Mouse (Mus musculus) heart, adult 2 months (tissue): ENCODE measurements around the gene Vti1b. TPM values are rescaled to one million over a fixed set of nuclear protein-coding genes. Genes with fewer than 3 reads are reported as not detected.
"Not testable (repeated sequence)": the region's sequence is repeated elsewhere in the genome, so short reads cannot be mapped to it uniquely, and the experiment has no call there.

Experiments
- DNase-seq, 2 experiments: peaks; one replicate each; pipeline ENCODE4 v3.0.0; 2021
- H3K27ac ChIP-seq: fragments of 200-600 bp; 2 replicates; pipeline ENCODE4 v1.8.1; 2022
- H3K27me3 ChIP-seq: fragments of 200-500 bp; 2 replicates; pipeline ENCODE4 v1.6.1; 2012; ENCODE audit warnings: mild to moderate bottlenecking, low read length, inconsistent platforms, mixed read lengths; ENCODE audit not compliant: control insufficient read depth, insufficient read depth
- H3K36me3 ChIP-seq: fragments of 200-500 bp; 2 replicates; pipeline ENCODE4 v1.6.1; 2012; ENCODE audit warnings: low read length, inconsistent platforms; ENCODE audit not compliant: control insufficient read depth, insufficient read depth
- H3K4me1 ChIP-seq: fragments of 200-500 bp; 2 replicates; pipeline ENCODE4 v1.6.1; 2011; ENCODE audit warnings: low read length; ENCODE audit not compliant: control insufficient read depth, insufficient read depth
- H3K4me3 ChIP-seq: fragments of 200-600 bp; 2 replicates; pipeline ENCODE4 v1.8.1; 2022
- H3K79me2 ChIP-seq: fragments of 200-500 bp; replicated peaks from 2 replicates; pipeline ENCODE4 v1.6.1; 2012; ENCODE audit warnings: mild to moderate bottlenecking, inconsistent platforms, low read length, moderate library complexity, mixed read lengths; ENCODE audit not compliant: control insufficient read depth, insufficient read depth
- H3K9ac ChIP-seq: fragments of 200-500 bp; 2 replicates; pipeline ENCODE4 v1.6.1; 2012; ENCODE audit warnings: low read depth, mild to moderate bottlenecking, control low read depth, inconsistent platforms, low read length, mixed read lengths
- CTCF ChIP-seq: fragments of 200-600 bp; IDR thresholded peaks from 2 replicates; pipeline ENCODE4 v1.8.1; 2022; ENCODE audit warnings: antibody characterized with exemption, mild to moderate bottlenecking, moderate library complexity
- EP300 ChIP-seq: fragments of 200-500 bp; IDR thresholded peaks from 2 replicates; pipeline ENCODE4 v1.6.1; 2011; ENCODE audit warnings: low read depth, low read length, control low read depth; ENCODE audit not compliant: insufficient read depth
- POLR2A ChIP-seq: fragments of 200-500 bp; IDR thresholded peaks from 2 replicates; pipeline ENCODE4 v1.6.1; 2011; ENCODE audit warnings: mild to moderate bottlenecking, low read depth, low read length, control low read depth; ENCODE audit not compliant: insufficient read depth
- WGBS: fragments of 180-500 bp; shearing (Covaris S2); methylation state at CpG from one replicate; pipeline ENCODE4 v1.1.7; 2018; 5-methylcytosine and 5-hydroxymethylcytosine counted together
- intact Hi-C: fragments of 180-260 bp; cut with DNase I; formaldehyde crosslinking; loops from one replicate; pipeline ENCODE4 v1.15.1; 2025
- polyA plus RNA-seq: library from polyadenylated mRNA; depleted of rRNA; stranded (reverse); fragments of >200 nt; gene quantifications from 2 replicates; pipeline ENCODE4 v1.2.3, GENCODE M21; 2012
- total RNA-seq, 2 experiments: library from RNA; stranded (reverse); gene quantifications; 2 replicates each; pipeline ENCODE4 v1.2.3; 2021

The Vti1b gene
- total and polyA plus RNA-seq, 3 experiments, result 37.3 to 103 (median 100) TPM

DNA sequence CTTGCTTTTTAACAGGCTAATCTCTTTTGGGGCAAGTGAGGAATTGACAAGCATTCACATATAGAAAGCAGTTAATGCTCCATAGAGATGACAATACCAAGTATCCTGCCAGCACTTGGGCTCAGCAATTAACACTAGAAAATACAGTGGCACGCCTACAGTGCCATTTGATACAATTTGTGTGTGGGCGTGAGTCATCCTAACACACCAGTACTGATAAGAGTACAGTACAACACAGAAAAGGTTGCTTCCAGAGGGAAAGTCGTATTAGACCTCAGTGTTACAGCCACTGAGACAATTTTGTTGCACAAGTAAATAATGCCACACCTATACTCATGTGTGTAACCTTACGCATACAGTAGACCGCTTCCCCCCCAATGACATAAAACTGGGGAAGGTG, 24.6 kb upstream of the Vti1b start:
- Histone ChIP-seq H3K4me3 (no peak overlapping the region), H3K27ac (no peak overlapping the region), H3K79me2 (no peaks in the 10 kb centered on the region), H3K4me1 (no peaks in the 10 kb centered on the region), H3K36me3 (no peaks in the 10 kb centered on the region), H3K9ac (no peak overlapping the region), H3K27me3 (no peaks in the 10 kb centered on the region)
- intact Hi-C loops, result no loop called here
- no peak for TF ChIP-seq EP300
- no peak for TF ChIP-seq CTCF
- no peak for TF ChIP-seq POLR2A
- WGBS, result 69% methylated on average over 5 of the region's 5 CpGs
- no peak for DNase-seq

DNA sequence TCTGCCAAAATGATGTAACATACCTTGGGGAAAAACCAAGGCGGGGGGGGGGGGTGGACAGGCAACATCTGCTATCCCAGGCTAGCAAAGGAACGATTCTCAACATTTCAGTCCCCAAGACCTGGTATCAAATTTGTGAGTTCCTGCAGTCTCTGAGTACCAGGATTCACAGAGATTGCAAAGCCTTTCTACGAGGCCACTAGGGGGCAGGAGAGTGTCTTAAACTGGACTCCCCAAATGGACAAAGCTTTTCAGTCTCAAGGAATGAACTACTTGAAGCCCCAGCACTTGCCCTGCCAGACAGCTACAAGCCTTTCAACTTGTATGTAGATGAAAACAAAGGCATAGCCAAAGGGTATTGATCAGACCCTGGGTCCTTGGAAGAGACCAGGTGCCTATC, 21.0 kb upstream of the Vti1b start:
- Histone ChIP-seq H3K79me2 (no peaks in the 10 kb centered on the region), H3K27ac (no peak overlapping the region), H3K4me3 (no peak overlapping the region), H3K4me1 (peaks cover 3% of the 10 kb centered on the region), H3K9ac (no peak overlapping the region), H3K27me3 (no peaks in the 10 kb centered on the region), H3K36me3 (no peaks in the 10 kb centered on the region; the same call in 1 of the 2 replicates)
- TF ChIP-seq EP300, result no peak
- TF ChIP-seq CTCF, result peak; percentile 87
- peak; percentile 57 to 62 for DNase-seq
- WGBS, result 1% methylated on average over 3 of the region's 3 CpGs
- intact Hi-C loops, result loop anchor here (5.0 kb wide), 1 partner anchor 69 kb away; no protein-coding TSS in a partner anchor

DNA sequence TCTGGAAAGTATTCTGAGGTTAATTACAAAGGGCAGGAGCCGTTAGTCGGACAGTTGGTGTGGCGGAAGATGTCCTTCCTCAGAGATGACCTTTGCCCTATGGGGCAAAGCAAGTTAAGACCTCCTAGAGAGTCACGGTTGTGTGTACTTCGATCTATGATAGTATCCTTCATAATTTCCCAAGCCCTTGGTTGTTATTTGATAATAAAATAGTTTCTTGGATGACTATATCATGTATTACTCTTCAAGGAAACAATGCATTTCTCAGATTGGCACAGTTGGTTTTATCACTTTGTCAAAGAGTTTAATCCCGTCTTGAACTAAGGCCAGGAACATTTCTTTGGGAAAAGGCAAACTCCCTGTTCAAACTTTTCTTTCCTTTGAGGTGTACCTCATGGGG, 19.7 kb upstream of the Vti1b start, which contains the start of gene Rdh11:
Gene Rdh11, minus strand, starts transcription at position 101 of the 400 bp plus-strand sequence.
- no peak for TF ChIP-seq EP300
- TF ChIP-seq POLR2A, result no peak
- TF ChIP-seq CTCF, result no peak
- H3K9ac ChIP-seq, result peak within 1 kb of the TSS; percentile 64
- H3K27me3 ChIP-seq, result no peaks in the 10 kb centered on the region
- intact Hi-C loops, result loop anchor here (5.0 kb wide), 1 partner anchor 70 kb away; no protein-coding TSS in a partner anchor
- H3K27ac ChIP-seq, result no peak within 1 kb of the TSS
- H3K4me3 ChIP-seq, result peak within 1 kb of the TSS; percentile 63
- H3K36me3 ChIP-seq, result no peaks in the 10 kb centered on the region; the same call in 1 of the 2 replicates
- 61% methylated on average over 6 of the region's 6 CpGs for WGBS
- peaks cover 3% of the 10 kb centered on the region for H3K4me1 ChIP-seq
- DNase-seq, result no peak
- no peaks in the 10 kb centered on the region for H3K79me2 ChIP-seq

DNA sequence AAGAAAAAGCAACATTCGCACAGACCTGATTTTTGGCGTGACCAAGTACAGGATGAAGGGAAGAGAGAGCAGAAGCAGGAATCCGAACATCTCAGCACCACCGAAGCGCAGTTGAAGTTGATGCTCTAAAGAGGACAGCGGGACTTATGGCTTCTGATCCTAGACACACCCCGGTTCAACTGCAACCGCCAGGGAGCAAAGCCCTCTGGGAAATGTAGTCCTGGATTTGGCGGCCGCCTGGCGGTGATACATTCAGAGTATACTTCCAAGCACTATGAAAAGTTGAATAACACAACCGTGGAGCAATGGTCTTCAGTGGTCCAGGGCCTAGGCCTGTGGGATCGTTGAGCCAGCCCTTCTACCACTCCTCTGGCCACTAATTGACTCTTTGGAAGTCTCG, 19.2 kb upstream of the Vti1b start:
- H3K4me3 ChIP-seq, result peak overlapping the region; percentile 63
- H3K79me2 ChIP-seq, result no peaks in the 10 kb centered on the region
- peaks cover 3% of the 10 kb centered on the region for H3K4me1 ChIP-seq
- TF ChIP-seq CTCF (peak; percentile 78), EP300 (no peak), POLR2A (peak; percentile 46; the same call in 1 of the 2 replicates)
- H3K27ac ChIP-seq, result no peak overlapping the region
- WGBS, result 5% methylated on average over 14 of the region's 14 CpGs
- intact Hi-C loops, result loop anchor here (5.0 kb wide), 1 partner anchor 71 kb away; no protein-coding TSS in a partner anchor
- H3K9ac ChIP-seq, result peak overlapping the region; percentile 64
- DNase-seq, result peak; percentile 77 to 82
- H3K27me3 ChIP-seq, result no peaks in the 10 kb centered on the region
- no peaks in the 10 kb centered on the region; the same call in 1 of the 2 replicates for H3K36me3 ChIP-seq

DNA sequence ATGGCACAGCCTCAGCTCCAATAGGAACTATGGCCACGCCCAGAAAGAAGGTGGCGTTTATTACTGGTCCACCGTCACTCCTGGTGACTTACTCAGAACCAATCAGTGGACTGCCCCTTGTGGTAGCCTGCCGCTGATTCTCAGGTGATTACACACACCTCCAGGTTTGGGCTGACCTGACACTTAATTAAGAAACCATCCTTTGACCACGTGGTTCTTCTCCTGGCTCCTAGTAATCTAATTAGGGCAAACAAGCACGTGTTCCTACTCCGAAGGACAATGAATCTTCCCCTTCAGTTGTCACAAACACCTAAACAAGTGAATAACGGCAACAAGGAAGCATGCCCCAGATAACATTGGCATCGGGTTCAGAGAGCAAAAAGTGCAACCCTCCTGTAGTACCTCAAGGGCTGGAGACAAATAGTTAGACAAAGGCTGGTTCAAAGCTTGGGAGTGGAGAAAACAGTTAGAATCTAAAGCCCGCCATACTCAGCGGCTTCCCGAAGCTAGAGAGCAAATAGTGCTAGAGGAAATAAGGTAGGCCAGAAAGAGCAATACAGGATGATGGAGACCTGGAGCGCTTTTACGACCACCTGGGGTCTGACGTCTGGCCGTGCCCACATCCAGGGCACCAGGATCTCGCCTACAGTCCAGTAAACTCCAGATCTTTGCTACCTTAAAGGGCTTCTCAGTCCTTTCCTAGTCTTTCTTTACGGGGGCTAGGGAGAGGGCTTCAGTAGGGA, 18.6 kb upstream of the Vti1b start:
- Histone ChIP-seq H3K4me3 (peak overlapping the region; percentile 63), H3K79me2 (no peaks in the 10 kb centered on the region), H3K27ac (no peak overlapping the region), H3K4me1 (peaks cover 3% of the 10 kb centered on the region), H3K27me3 (no peaks in the 10 kb centered on the region), H3K9ac (peak overlapping the region; percentile 64), H3K36me3 (no peaks in the 10 kb centered on the region; the same call in 1 of the 2 replicates)
- TF ChIP-seq EP300, result no peak
- no peak for TF ChIP-seq POLR2A
- no peak for TF ChIP-seq CTCF
- DNase-seq, result peak; percentile 27 to 42
- 3% methylated on average over 18 of the region's 18 CpGs for WGBS
- intact Hi-C loops, result loop anchor here (5.0 kb wide), 1 partner anchor 71 kb away; no protein-coding TSS in a partner anchor

GRCm38 (mm10) chr12:79185160-79185559, 12.7 kb upstream of the Vti1b start:
- H3K4me3 ChIP-seq, H3K36me3 ChIP-seq, H3K27ac ChIP-seq, H3K9ac ChIP-seq, H3K27me3 ChIP-seq, DNase-seq, H3K79me2 ChIP-seq, intact Hi-C loops, H3K4me1 ChIP-seq: not testable (repeated sequence)
- 81% methylated on average over 4 of the region's 6 CpGs for WGBS
